Comparison of ENCODE assay signal across 9 mouse cellular contexts in the genomic region with DNA sequence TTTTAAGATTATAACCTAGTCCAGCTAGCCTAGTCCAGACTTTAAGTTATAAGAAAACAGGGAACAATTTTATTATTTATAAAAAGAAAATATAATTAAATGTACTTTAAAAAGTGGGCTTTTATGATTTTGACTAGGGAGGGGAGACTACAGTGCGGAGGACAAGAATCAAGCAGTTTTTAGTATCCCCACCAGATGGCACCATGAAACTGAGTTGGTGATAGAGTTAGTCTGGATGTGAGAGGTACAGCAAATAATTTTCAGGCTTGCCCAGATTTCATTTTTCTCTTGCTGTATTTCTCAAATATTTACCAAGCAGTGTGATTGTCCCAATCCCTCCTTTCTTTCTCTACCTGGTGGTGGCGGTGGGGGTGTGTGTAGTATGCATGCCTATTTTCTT. TPM values are rescaled to one million over a fixed set of nuclear protein-coding genes. Genes with fewer than 3 reads are reported as not detected.
DNase-seq lines count a peak whose midpoint lies in the region; ATAC-seq and TF ChIP-seq lines count a peak whose summit lies in the region.
"Had no signal": no experiment of that assay in that cellular context is flagged by ENCODE, and none has a peak within 500 bp of the region (broad histone marks: within the 10 kb centered on the region; RNA-seq: fewer than 3 reads in every experiment).

No protein-coding gene starts in this region.

- ATAC-seq in heart, embryonic 11.5 days (replicated peaks; ENCODE audit: insufficient number of reproducible peaks, low FRiP score, low TSS enrichment) = no peak
- ATAC-seq in hindbrain, postnatal 0 days = peak; percentile 89
- ATAC-seq in limb, embryonic 13.5 days (ENCODE audit: low FRiP score, low read depth) = peak; percentile 85; the same call in 1 of the 2 replicates

- no peaks in the 10 kb centered on the region for H3K4me1 ChIP-seq in heart, embryonic 11.5 days (ENCODE audit: control insufficient read depth, insufficient read depth, low read length)
- H3K4me1 ChIP-seq in hindbrain, postnatal 0 days (ENCODE audit: insufficient read depth, low read length) = no peaks in the 10 kb centered on the region
- no peaks in the 10 kb centered on the region for H3K4me1 ChIP-seq in limb, embryonic 13.5 days
- H3K4me1 ChIP-seq: heart, embryonic 13.5 days had no signal

- no peak overlapping the region for H3K4me2 ChIP-seq in heart, embryonic 11.5 days
- no peak overlapping the region for H3K4me2 ChIP-seq in hindbrain, postnatal 0 days (ENCODE audit: low read depth, low read length)
- H3K4me2 ChIP-seq in limb, embryonic 13.5 days (replicated peaks) = no peak overlapping the region
- H3K4me2 ChIP-seq: heart, embryonic 13.5 days had no signal

- no peak overlapping the region for H3K27ac ChIP-seq in heart, embryonic 11.5 days (ENCODE audit: low read depth, low read length)
- no peak overlapping the region for H3K27ac ChIP-seq in hindbrain, postnatal 0 days
- no peak overlapping the region for H3K27ac ChIP-seq in limb, embryonic 13.5 days
- H3K27ac ChIP-seq: heart, embryonic 13.5 days had no signal

- DNase-seq in heart, adult 18-20 months = peak; percentile 26 to 68
- DNase-seq in MN1 (ENCODE audit: low spot score) = peak; percentile 17
- peak; percentile 41 for DNase-seq in fibroblast of lung, adult 2 months (ENCODE audit: low read depth)
- peak; percentile 78 for DNase-seq in hindbrain, postnatal 0 days (ENCODE audit: low spot score)
- DNase-seq in right cerebral cortex, postnatal 14 days = peak; percentile 25
- DNase-seq in thymus, postnatal 25 days = no peak

- H3K36me3 ChIP-seq in heart, embryonic 11.5 days (ENCODE audit: control insufficient read depth, insufficient read depth, low read length) = no peaks in the 10 kb centered on the region
- no peaks in the 10 kb centered on the region for H3K36me3 ChIP-seq in hindbrain, postnatal 0 days (ENCODE audit: insufficient read depth, low read length)
- H3K36me3 ChIP-seq in limb, embryonic 13.5 days = no peaks in the 10 kb centered on the region
- H3K36me3 ChIP-seq: heart, embryonic 13.5 days had no signal

- 55% methylated on average over 2 of the region's 2 CpGs for WGBS in heart, embryonic 11.5 days (ENCODE audit: insufficient replicate concordance)
- WGBS in hindbrain, postnatal 0 days = 59% methylated on average over 2 of the region's 2 CpGs
- WGBS in limb, embryonic 13.5 days = 56% methylated on average over 2 of the region's 2 CpGs

- no peaks in the 10 kb centered on the region for H3K27me3 ChIP-seq in heart, embryonic 11.5 days (ENCODE audit: control insufficient read depth, insufficient read depth, low read length)
- no peaks in the 10 kb centered on the region for H3K27me3 ChIP-seq in hindbrain, postnatal 0 days (ENCODE audit: insufficient read depth, low read length)
- no peaks in the 10 kb centered on the region for H3K27me3 ChIP-seq in limb, embryonic 13.5 days
- H3K27me3 ChIP-seq: heart, embryonic 13.5 days had no signal

- no peak overlapping the region for H3K9ac ChIP-seq in heart, embryonic 11.5 days (ENCODE audit: low read depth, low read length)
- no peak overlapping the region for H3K9ac ChIP-seq in hindbrain, postnatal 0 days (replicated peaks; ENCODE audit: low read length)
- no peak overlapping the region for H3K9ac ChIP-seq in limb, embryonic 13.5 days
- H3K9ac ChIP-seq: heart, embryonic 13.5 days had no signal

- no peak overlapping the region for H3K4me3 ChIP-seq in heart, embryonic 11.5 days (ENCODE audit: low read depth, low read length)
- H3K4me3 ChIP-seq in hindbrain, postnatal 0 days (ENCODE audit: low read length) = no peak overlapping the region
- H3K4me3 ChIP-seq in limb, embryonic 13.5 days = no peak overlapping the region
- H3K4me3 ChIP-seq: heart, embryonic 13.5 days had no signal

- peak; percentile 82 for TF ChIP-seq CTCF in hindbrain, postnatal 0 days (IDR thresholded peaks at IDR 0.05; ENCODE audit: low read depth)

- H3K9me3 ChIP-seq in heart, embryonic 11.5 days (replicated peaks; ENCODE audit: control insufficient read depth, low read length) = no peaks in the 10 kb centered on the region
- no peaks in the 10 kb centered on the region for H3K9me3 ChIP-seq in hindbrain, postnatal 0 days (ENCODE audit: low read length)
- no peaks in the 10 kb centered on the region for H3K9me3 ChIP-seq in limb, embryonic 13.5 days

RNA-seq across cellular contexts. Expression of a gene that starts 10.3 kb away (rescaled TPM):
- not detected for total RNA-seq in heart, adult 18-20 months (2021)
- polyA plus RNA-seq in heart, embryonic 11.5 days (2014; fragmentation: Nextera tagmentation; extraction: Ambion mirVana) = not detected in 2 replicates
- total RNA-seq in hindbrain, postnatal 0 days (2014; rRNA removed) = not detected in 2 replicates
- polyA plus RNA-seq in hindbrain, postnatal 0 days (2015; fragmentation: Nextera tagmentation; extraction: Ambion mirVana) = not detected in 2 replicates
- polyA plus RNA-seq in limb, embryonic 13.5 days (2015; fragmentation: Nextera tagmentation; extraction: Ambion mirVana) = not detected in 2 replicates
- polyA plus RNA-seq: heart, embryonic 13.5 days had no signal
